Mouse (Mus musculus): ENCODE data around the gene Keap1.

GRCm38 (mm10) chr9:21266889-21267288 lies 27.7 kb upstream of the Keap1 start:
- TF ChIP-seq CTCF (IDR thresholded peaks at IDR 0.05; ENCODE audit: low read depth), result no peak
- TF ChIP-seq EP300 (IDR thresholded peaks at IDR 0.05; ENCODE audit: low read depth), result no peak
